Mouse (Mus musculus): ENCODE measurements around the gene L1cam. TPM values are rescaled to one million over a fixed set of nuclear protein-coding genes. Genes with fewer than 3 reads are reported as not detected.
A peak's percentile ranks its signal among the peaks of the same experiment; 100 is the strongest.

The L1cam gene
- polyA plus RNA-seq, 1 experiment from 2014 or later = 5.0 TPM

DNA sequence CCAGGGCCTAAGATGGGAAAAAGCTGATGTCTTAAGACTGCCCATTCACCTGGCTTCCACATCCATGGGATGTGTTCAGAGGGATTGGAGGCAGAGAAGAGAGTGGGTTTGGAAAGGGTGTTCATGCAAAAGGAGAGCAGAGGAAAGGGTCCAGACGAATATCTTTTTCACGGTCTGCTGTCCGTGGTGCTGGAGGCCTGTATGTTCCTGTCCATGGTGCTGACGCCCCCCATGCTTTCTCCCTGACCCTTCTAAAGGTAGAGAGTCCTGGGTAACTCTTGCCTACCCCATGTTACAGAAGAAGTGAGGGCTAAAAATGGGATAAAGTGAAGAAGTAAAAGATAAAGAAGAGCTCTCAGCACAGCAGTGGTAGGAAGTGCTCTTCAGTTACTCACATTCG is 26.6 kb downstream of the L1cam start:
- 9% methylated on average over 5 of the region's 5 CpGs for WGBS
- H3K4me1 ChIP-seq = peaks cover 32% of the 10 kb centered on the region
- H3K36me3 ChIP-seq (replicated peaks) = no peaks in the 10 kb centered on the region
- H3K9me3 ChIP-seq = no peaks in the 10 kb centered on the region
- no peak overlapping the region for H3K4me3 ChIP-seq
- no peak overlapping the region for H3K27ac ChIP-seq
- H3K27me3 ChIP-seq (ENCODE audit: poor library complexity, severe bottlenecking) = peaks cover 7% of the 10 kb centered on the region
- peak; percentile 30 for DNase-seq (ENCODE audit: extremely low spot score, low spot score)

- no peaks in the 10 kb centered on the region for H3K36me3 ChIP-seq (replicated peaks)
- DNase-seq (ENCODE audit: extremely low spot score, low spot score) = no peak
- WGBS = 89% methylated on average over 1 of the region's 1 CpGs
- peaks cover 34% of the 10 kb centered on the region for H3K4me1 ChIP-seq
- H3K9me3 ChIP-seq = no peaks in the 10 kb centered on the region
- peaks cover 7% of the 10 kb centered on the region for H3K27me3 ChIP-seq (ENCODE audit: poor library complexity, severe bottlenecking)
- no peak overlapping the region for H3K4me3 ChIP-seq
- peak overlapping the region; percentile 48; the same call in 1 of the 2 replicates for H3K27ac ChIP-seq
Measured at GRCm38 (mm10) chrX:73867852-73868251, 28.1 kb downstream of the L1cam start.

- Histone ChIP-seq H3K9me3 (no peaks in the 10 kb centered on the region), H3K4me3 (no peak overlapping the region), H3K36me3 (replicated peaks) (no peaks in the 10 kb centered on the region), H3K4me1 (peaks cover 34% of the 10 kb centered on the region), H3K27ac (peak overlapping the region; percentile 48; the same call in 1 of the 2 replicates), H3K27me3 (ENCODE audit: poor library complexity, severe bottlenecking) (peaks cover 4% of the 10 kb centered on the region)
- no peak for DNase-seq (ENCODE audit: extremely low spot score, low spot score)
- 6% methylated on average over 3 of the region's 3 CpGs for WGBS
Measured at GRCm38 (mm10) chrX:73867256-73867655, 28.6 kb downstream of the L1cam start.

DNA sequence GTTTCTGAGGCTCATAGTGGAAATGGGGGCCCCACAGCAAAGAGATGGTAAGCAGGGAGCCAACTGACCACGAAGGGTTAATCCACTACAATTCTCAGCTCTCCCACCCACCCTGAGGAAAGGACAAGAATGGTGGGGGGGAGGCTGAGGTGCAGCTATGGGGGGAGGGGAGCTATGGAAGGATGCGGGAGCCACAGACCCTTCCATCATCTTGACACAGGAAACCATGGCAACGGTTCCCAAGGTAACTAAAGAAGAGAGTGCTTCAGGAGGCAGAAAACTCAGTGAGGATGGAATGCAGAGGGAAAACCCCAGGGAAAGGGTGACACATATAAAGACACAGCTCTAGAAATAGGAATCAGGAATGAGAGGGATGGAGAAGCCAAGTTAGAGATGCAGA is 31.2 kb downstream of the L1cam start:
- no peaks in the 10 kb centered on the region; the same call in none of the 2 replicates for H3K27me3 ChIP-seq (ENCODE audit: poor library complexity, severe bottlenecking)
- peaks cover 34% of the 10 kb centered on the region for H3K4me1 ChIP-seq
- 48% methylated on average over 3 of the region's 3 CpGs for WGBS
- no peaks in the 10 kb centered on the region for H3K9me3 ChIP-seq
- no peak for DNase-seq (ENCODE audit: extremely low spot score, low spot score)
- no peak overlapping the region for H3K4me3 ChIP-seq
- H3K27ac ChIP-seq = no peak overlapping the region
- H3K36me3 ChIP-seq (replicated peaks) = no peaks in the 10 kb centered on the region

- H3K27ac ChIP-seq = no peak overlapping the region
- H3K4me3 ChIP-seq = no peak overlapping the region
- H3K4me1 ChIP-seq = no peaks in the 10 kb centered on the region
- H3K9me3 ChIP-seq = no peaks in the 10 kb centered on the region
- H3K36me3 ChIP-seq (replicated peaks) = no peaks in the 10 kb centered on the region
- H3K27me3 ChIP-seq (ENCODE audit: poor library complexity, severe bottlenecking) = peaks cover 6% of the 10 kb centered on the region; the same call in 1 of the 2 replicates
- no peak for DNase-seq (ENCODE audit: extremely low spot score, low spot score)
- WGBS = 87% methylated on average over 3 of the region's 3 CpGs
Measured at GRCm38 (mm10) chrX:73855087-73855408, 40.9 kb downstream of the L1cam start.

GRCm38 (mm10) chrX:73854326-73855086 is 41.4 kb downstream of the L1cam start:
- DNase-seq (ENCODE audit: extremely low spot score, low spot score) = no peak
- Histone ChIP-seq H3K4me3 (no peak overlapping the region), H3K27ac (no peak overlapping the region), H3K4me1 (no peaks in the 10 kb centered on the region), H3K36me3 (replicated peaks) (no peaks in the 10 kb centered on the region), H3K27me3 (ENCODE audit: poor library complexity, severe bottlenecking) (peaks cover 6% of the 10 kb centered on the region; the same call in 1 of the 2 replicates), H3K9me3 (no peaks in the 10 kb centered on the region)
- 92% methylated on average over 9 of the region's 9 CpGs for WGBS

GRCm38 (mm10) chrX:73836691-73837090 is 59.2 kb downstream of the L1cam start:
- H3K4me1 ChIP-seq = no peaks in the 10 kb centered on the region
- no peaks in the 10 kb centered on the region for H3K9me3 ChIP-seq
- WGBS = 92% methylated on average over 3 of the region's 3 CpGs
- H3K36me3 ChIP-seq (replicated peaks) = no peaks in the 10 kb centered on the region
- no peaks in the 10 kb centered on the region for H3K27me3 ChIP-seq (ENCODE audit: poor library complexity, severe bottlenecking)
- no peak for DNase-seq (ENCODE audit: extremely low spot score, low spot score)
- no peak overlapping the region for H3K27ac ChIP-seq
- H3K4me3 ChIP-seq = no peak overlapping the region

DNA sequence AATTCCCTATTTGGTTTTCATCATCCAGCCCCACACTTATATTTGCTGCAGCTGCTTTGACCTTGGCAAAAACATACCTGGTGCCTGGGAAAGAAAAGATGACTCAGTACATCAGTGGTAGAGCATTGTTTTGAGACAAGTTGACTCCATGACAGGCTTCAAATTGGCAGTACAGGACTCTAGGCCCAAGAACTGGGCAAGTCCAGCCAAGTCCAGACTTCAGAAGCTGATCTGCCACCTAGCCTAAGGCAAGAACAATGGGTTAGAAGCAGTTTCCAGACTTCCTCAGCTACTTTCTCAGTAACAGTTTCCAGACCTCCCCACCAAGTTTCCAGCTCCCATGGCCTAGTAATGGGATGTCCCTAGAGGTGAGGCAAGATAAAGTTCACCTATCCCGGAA is 60.2 kb downstream of the L1cam start:
- WGBS = 96% methylated on average over 1 of the region's 1 CpGs
- no peaks in the 10 kb centered on the region for H3K4me1 ChIP-seq
- no peak overlapping the region for H3K4me3 ChIP-seq
- no peaks in the 10 kb centered on the region for H3K9me3 ChIP-seq
- H3K27me3 ChIP-seq (ENCODE audit: poor library complexity, severe bottlenecking) = no peaks in the 10 kb centered on the region
- no peaks in the 10 kb centered on the region for H3K36me3 ChIP-seq (replicated peaks)
- H3K27ac ChIP-seq = no peak overlapping the region
- no peak for DNase-seq (ENCODE audit: extremely low spot score, low spot score)

GRCm38 (mm10) chrX:73824185-73825151 is 71.4 kb downstream of the L1cam start, which contains the start of gene Pdzd4:
TSS of gene Pdzd4 (minus strand) at chrX:73824969.
- 16% methylated on average over 63 of the region's 84 CpGs for WGBS
- no peaks in the 10 kb centered on the region for H3K9me3 ChIP-seq
- DNase-seq (ENCODE audit: extremely low spot score, low spot score) = peak; percentile 41
- H3K36me3 ChIP-seq (replicated peaks) = no peaks in the 10 kb centered on the region
- H3K27ac ChIP-seq = peak within 1 kb of the TSS; percentile 87
- H3K4me1 ChIP-seq = peaks cover 23% of the 10 kb centered on the region
- H3K27me3 ChIP-seq (ENCODE audit: poor library complexity, severe bottlenecking) = peaks cover 43% of the 10 kb centered on the region
- H3K4me3 ChIP-seq = peak within 1 kb of the TSS; percentile 65

DNA sequence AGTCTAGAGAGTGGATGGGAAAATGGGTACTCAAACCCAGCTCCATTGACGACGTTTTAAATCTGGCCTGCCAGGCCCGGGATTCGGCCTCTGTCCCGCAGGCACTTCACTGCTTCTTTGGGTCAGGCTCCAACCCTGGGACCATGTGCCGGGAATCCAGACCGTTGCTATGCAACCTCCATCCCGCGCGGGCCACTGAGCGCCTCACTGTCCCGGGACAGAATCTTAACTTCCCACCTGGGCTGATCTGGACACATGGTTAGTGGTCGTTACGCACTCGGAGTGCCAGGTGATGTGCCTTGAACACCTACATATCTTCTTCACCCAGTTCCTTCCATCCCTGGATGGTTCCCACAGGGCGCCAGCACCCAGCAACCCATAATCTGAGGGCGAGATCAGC is 72.2 kb downstream of the L1cam start:
- peak; percentile 21 for DNase-seq (ENCODE audit: extremely low spot score, low spot score)
- 9% methylated on average over 17 of the region's 17 CpGs for WGBS
- peak overlapping the region; percentile 65 for H3K4me3 ChIP-seq
- peaks cover 23% of the 10 kb centered on the region for H3K4me1 ChIP-seq
- peaks cover 43% of the 10 kb centered on the region for H3K27me3 ChIP-seq (ENCODE audit: poor library complexity, severe bottlenecking)
- no peaks in the 10 kb centered on the region for H3K9me3 ChIP-seq
- H3K36me3 ChIP-seq (replicated peaks) = no peaks in the 10 kb centered on the region
- peak overlapping the region; percentile 87 for H3K27ac ChIP-seq

DNA sequence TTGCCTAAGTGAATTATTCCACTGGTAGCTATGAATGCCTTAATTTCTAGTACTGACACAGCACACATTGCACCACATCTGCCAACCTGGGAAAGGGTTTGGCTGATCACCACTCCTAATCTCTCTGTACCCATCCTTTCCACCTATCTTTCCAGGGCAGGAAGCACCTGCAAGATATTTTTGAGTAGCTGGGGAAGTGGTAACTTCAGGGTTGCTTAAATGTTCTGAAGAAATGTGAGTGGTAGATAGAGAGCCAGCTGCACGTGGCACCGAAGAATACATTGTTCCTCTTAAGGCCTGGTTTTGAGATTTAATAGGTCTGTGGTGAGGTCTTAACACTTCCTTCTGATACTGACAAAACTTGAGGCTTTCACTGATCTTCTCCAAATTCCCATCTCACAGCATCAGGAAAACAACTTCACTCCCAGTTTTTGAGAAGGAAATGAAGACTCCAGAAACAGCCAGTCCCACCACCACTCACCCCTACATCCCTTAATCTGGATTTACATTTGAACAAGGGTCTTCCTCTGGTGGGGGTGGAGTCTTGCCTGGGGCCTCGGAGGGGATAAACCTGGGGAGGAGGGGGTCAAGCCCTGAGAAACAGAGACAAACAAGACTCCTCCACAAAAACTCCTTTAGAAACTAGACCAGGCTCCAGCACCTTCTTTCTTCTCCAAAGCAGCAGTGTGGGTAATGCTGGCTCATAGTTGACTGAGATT is 79.2 kb downstream of the L1cam start:
- Histone ChIP-seq H3K36me3 (replicated peaks) (no peaks in the 10 kb centered on the region), H3K27me3 (ENCODE audit: poor library complexity, severe bottlenecking) (peaks cover 10% of the 10 kb centered on the region; the same call in 1 of the 2 replicates), H3K4me1 (peaks cover 9% of the 10 kb centered on the region), H3K27ac (no peak overlapping the region), H3K9me3 (no peaks in the 10 kb centered on the region), H3K4me3 (no peak overlapping the region)
- no peak for DNase-seq (ENCODE audit: extremely low spot score, low spot score)
- WGBS = 54% methylated on average over 3 of the region's 3 CpGs

DNA sequence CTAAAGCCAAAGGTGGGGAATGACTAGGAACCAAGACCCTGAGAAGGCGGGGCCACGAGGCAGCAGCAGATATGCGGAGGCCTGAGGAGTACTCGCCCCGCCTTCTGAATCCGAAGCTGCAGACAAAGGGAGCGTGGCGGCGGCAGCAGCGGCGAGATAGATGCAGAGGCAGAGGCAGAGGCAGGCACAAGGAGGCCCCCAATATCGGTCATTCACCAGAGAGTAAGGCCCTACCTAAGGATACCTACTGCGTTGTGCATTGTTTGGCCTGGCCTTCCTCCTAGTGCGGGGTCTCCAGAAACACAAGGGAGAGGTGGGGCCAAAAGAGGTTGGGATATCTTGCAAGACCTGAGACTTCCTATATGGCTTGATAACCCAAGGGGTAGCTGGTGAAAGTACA is 80.8 kb downstream of the L1cam start:
- Histone ChIP-seq H3K4me1 (peaks cover 9% of the 10 kb centered on the region), H3K9me3 (no peaks in the 10 kb centered on the region), H3K36me3 (replicated peaks) (no peaks in the 10 kb centered on the region), H3K4me3 (peak overlapping the region; percentile 45), H3K27ac (peak overlapping the region; percentile 87), H3K27me3 (ENCODE audit: poor library complexity, severe bottlenecking) (peaks cover 10% of the 10 kb centered on the region; the same call in 1 of the 2 replicates)
- WGBS = 9% methylated on average over 14 of the region's 14 CpGs
- peak; percentile 45 for DNase-seq (ENCODE audit: extremely low spot score, low spot score)
